Mouse (Mus musculus): ENCODE results near the gene Btbd9. TPM values are rescaled to one million over a fixed set of nuclear protein-coding genes. Genes with fewer than 3 reads are reported as not detected.

The Btbd9 gene
- polyA plus RNA-seq, 1 experiment from 2014 or later, result 40.9 TPM

DNA sequence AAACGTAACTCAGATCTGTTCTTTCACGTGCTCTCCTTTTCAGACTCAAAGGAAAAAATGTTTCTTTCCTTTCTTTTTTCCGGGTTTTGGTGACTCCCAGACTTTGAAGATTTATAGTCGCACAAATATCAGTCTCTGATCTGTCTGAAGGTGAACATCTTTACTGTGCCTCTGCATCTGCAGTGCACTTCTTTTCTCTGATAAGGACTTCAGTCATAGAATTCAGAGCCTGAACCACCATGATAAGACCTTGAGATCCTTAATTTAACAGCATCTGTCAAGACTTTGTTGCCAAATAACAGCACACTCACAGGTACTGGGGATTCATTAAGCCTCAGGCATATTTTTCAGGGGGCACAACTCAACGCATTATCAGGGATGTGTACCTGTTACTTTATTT, 39.9 kb upstream of the Btbd9 start:
- no peaks in the 10 kb centered on the region for H3K9me3 ChIP-seq (ENCODE audit: control insufficient read depth, low read length)
- ATAC-seq (ENCODE audit: insufficient number of reproducible peaks, insufficient read depth, low FRiP score, low read depth), result no peak
- no peak overlapping the region for H3K4me2 ChIP-seq (ENCODE audit: low read length)
- peaks cover 0 to 7% of the 10 kb centered on the region in 2 experiments; a peak in 3 of 4 replicates for H3K4me1 ChIP-seq (ENCODE audit: control insufficient read depth in 2 of 2, insufficient read depth in 2 of 2, low read length in 2 of 2)
- 83% methylated on average over 5 of the region's 5 CpGs for WGBS
- H3K27me3 ChIP-seq (ENCODE audit: control insufficient read depth, insufficient read depth, low read length), result no peaks in the 10 kb centered on the region
- H3K9ac ChIP-seq (ENCODE audit: low read length), result no peak overlapping the region
- H3K4me3 ChIP-seq (ENCODE audit: control insufficient read depth in 1 of 2, insufficient read depth in 1 of 2, low read depth in 1 of 2, low read length in 2 of 2), result no peak overlapping the region
- H3K27ac ChIP-seq (replicated peaks in 1 of 2; ENCODE audit: control insufficient read depth in 1 of 2, insufficient read depth in 1 of 2, low read depth in 2 of 2, low read length in 2 of 2), result no peak overlapping the region
- H3K36me3 ChIP-seq (ENCODE audit: control insufficient read depth, insufficient read depth, low read length), result no peaks in the 10 kb centered on the region

DNA sequence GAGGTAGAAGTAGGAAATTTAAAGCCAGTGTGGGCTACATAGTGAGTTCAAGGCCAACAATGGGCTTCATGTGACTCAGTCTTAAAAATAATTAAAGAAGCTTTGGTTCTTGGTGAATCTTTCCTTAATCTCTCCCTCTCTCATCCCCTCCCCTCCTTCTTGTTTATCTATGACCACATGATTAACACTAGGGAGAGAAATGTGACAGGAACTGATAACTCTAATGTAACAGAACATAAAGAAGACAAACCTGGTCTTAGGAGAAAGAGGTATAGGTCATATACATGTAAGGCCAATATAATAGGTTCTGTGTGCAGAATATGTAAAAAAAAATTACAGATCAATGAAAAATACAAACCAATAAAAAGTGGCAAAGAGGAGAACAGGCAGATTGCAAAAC, 37.1 kb upstream of the Btbd9 start:
- no peak for ATAC-seq (ENCODE audit: insufficient number of reproducible peaks, insufficient read depth, low FRiP score, low read depth)
- Histone ChIP-seq H3K9me3 (ENCODE audit: control insufficient read depth, low read length) (no peaks in the 10 kb centered on the region), H3K27ac (replicated peaks in 1 of 2; ENCODE audit: control insufficient read depth in 1 of 2, insufficient read depth in 1 of 2, low read depth in 2 of 2, low read length in 2 of 2) (no peak overlapping the region), H3K27me3 (ENCODE audit: control insufficient read depth, insufficient read depth, low read length) (no peaks in the 10 kb centered on the region), H3K9ac (ENCODE audit: low read length) (no peak overlapping the region), H3K4me2 (ENCODE audit: low read length) (no peak overlapping the region), H3K4me3 (ENCODE audit: control insufficient read depth in 1 of 2, insufficient read depth in 1 of 2, low read depth in 1 of 2, low read length in 2 of 2) (no peak overlapping the region), H3K4me1 (ENCODE audit: control insufficient read depth in 2 of 2, insufficient read depth in 2 of 2, low read length in 2 of 2) (peaks cover 8 to 21% of the 10 kb centered on the region in 2 experiments), H3K36me3 (ENCODE audit: control insufficient read depth, insufficient read depth, low read length) (no peaks in the 10 kb centered on the region)

DNA sequence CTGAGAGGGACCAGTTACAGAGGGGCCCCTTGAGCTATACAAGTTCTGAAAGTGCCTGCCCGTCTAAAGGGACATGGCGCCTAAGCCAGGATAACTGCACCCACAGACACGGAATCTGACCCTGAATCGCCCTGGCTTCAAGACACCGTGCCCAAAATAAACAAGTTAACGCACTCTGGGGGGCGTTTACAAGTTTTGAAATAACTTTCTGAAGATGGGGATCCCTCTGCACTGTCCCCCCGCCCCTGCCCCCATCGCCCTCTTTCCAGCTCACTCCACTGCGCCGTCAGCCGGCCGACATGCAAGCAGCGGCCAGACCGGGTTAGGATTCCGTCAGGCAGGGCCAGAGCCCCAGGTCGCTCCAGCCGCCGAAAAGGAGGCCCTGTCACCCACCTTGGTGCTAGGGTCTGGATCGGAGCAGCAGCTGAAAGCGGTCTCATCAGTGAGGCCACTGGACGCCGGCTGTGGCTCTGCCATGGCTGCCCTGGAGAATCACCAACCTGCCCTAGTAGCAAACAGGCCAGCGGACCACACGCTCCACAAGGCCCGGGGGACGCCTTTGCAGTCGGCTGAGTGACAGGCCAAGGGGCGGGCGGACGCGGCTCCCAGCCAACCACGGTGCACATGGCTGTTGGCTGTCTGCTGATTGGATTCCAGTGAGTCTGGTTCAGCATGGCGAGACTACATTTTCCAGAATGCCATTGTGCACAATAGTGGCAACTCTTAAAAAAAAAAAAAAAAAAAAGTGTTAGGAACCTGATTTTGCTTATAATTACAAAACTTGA, 36.0 kb upstream of the Btbd9 start:
- Histone ChIP-seq H3K9me3 (ENCODE audit: control insufficient read depth, low read length) (no peaks in the 10 kb centered on the region), H3K4me2 (ENCODE audit: low read length) (peak overlapping the region; percentile 81), H3K36me3 (ENCODE audit: control insufficient read depth, insufficient read depth, low read length) (no peaks in the 10 kb centered on the region), H3K4me3 (ENCODE audit: control insufficient read depth in 1 of 2, insufficient read depth in 1 of 2, low read depth in 1 of 2, low read length in 2 of 2) (peak overlapping the region; percentile 62 to 98), H3K4me1 (ENCODE audit: control insufficient read depth in 2 of 2, insufficient read depth in 2 of 2, low read length in 2 of 2) (peaks cover 8 to 21% of the 10 kb centered on the region in 2 experiments), H3K27ac (replicated peaks in 1 of 2; ENCODE audit: control insufficient read depth in 1 of 2, insufficient read depth in 1 of 2, low read depth in 2 of 2, low read length in 2 of 2) (peak overlapping the region; percentile 89 to 98), H3K27me3 (ENCODE audit: control insufficient read depth, insufficient read depth, low read length) (no peaks in the 10 kb centered on the region), H3K9ac (ENCODE audit: low read length) (peak overlapping the region; percentile 87)
- ATAC-seq (ENCODE audit: insufficient number of reproducible peaks, insufficient read depth, low FRiP score, low read depth), result peak; percentile 100
- under 1% methylated on average over 34 of the region's 34 CpGs for WGBS

DNA sequence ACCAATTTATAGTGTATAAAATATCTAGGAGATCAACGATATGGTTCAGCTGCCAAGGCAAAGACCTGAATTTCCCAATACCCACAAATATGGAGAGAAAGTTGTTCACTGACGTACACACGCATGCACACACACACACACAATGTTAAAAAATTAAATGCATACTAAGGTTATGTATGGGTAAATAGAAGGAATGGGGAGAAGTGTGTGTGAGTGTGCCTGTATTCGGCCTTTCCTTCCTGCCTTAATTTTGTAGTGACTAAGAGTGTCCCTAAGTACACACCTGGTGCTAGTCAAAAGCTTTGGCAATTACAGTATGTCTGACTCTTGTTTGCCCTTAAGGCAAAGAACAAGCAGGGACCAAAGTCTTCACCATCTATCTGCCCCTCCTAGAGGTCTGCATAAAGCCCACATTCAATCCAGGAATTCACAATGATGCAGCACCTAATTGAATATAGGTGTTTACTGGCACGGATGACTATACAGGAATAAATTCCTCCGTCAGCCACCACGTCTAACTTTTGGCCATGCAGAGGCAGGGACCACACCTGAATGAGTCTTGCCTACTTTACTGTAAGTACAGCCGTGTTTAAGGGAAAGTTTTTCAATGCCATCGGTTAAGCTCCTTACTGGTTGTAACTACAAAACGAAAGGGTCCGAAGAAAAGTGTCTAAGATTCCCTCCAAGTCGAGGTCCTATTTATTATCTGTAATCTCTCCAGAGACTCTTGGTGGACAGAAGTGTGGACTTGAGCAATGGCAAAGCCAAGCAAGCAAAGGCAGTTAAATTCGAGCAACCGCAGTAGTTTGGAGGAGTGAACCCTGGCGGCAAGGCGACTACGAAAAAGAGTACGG, 35.2 kb upstream of the Btbd9 start:
- Histone ChIP-seq H3K4me3 (ENCODE audit: control insufficient read depth in 1 of 2, insufficient read depth in 1 of 2, low read depth in 1 of 2, low read length in 2 of 2) (peak overlapping the region; percentile 62 to 98), H3K9ac (ENCODE audit: low read length) (peak overlapping the region; percentile 87), H3K27ac (replicated peaks in 1 of 2; ENCODE audit: control insufficient read depth in 1 of 2, insufficient read depth in 1 of 2, low read depth in 2 of 2, low read length in 2 of 2) (peak overlapping the region; percentile 89 to 98), H3K27me3 (ENCODE audit: control insufficient read depth, insufficient read depth, low read length) (no peaks in the 10 kb centered on the region), H3K36me3 (ENCODE audit: control insufficient read depth, insufficient read depth, low read length) (no peaks in the 10 kb centered on the region), H3K4me1 (ENCODE audit: control insufficient read depth in 2 of 2, insufficient read depth in 2 of 2, low read length in 2 of 2) (peaks cover 8 to 21% of the 10 kb centered on the region in 2 experiments), H3K4me2 (ENCODE audit: low read length) (peak overlapping the region; percentile 81), H3K9me3 (ENCODE audit: control insufficient read depth, low read length) (no peaks in the 10 kb centered on the region)
- 23% methylated on average over 18 of the region's 18 CpGs for WGBS
- no peak for ATAC-seq (ENCODE audit: insufficient number of reproducible peaks, insufficient read depth, low FRiP score, low read depth)

- Histone ChIP-seq H3K36me3 (ENCODE audit: control insufficient read depth, insufficient read depth, low read length) (no peaks in the 10 kb centered on the region), H3K4me2 (ENCODE audit: low read length) (peak overlapping the region; percentile 81; the same call in 1 of the 2 replicates), H3K4me3 (ENCODE audit: control insufficient read depth in 1 of 2, insufficient read depth in 1 of 2, low read depth in 1 of 2, low read length in 2 of 2) (no peak overlapping the region), H3K9ac (ENCODE audit: low read length) (no peak overlapping the region), H3K27me3 (ENCODE audit: control insufficient read depth, insufficient read depth, low read length) (no peaks in the 10 kb centered on the region), H3K9me3 (ENCODE audit: control insufficient read depth, low read length) (no peaks in the 10 kb centered on the region), H3K4me1 (ENCODE audit: control insufficient read depth in 2 of 2, insufficient read depth in 2 of 2, low read length in 2 of 2) (peaks cover 8 to 21% of the 10 kb centered on the region in 2 experiments), H3K27ac (replicated peaks in 1 of 2; ENCODE audit: control insufficient read depth in 1 of 2, insufficient read depth in 1 of 2, low read depth in 2 of 2, low read length in 2 of 2) (no peak overlapping the region)
- no peak for ATAC-seq (ENCODE audit: insufficient number of reproducible peaks, insufficient read depth, low FRiP score, low read depth)
- WGBS, result 63% methylated on average over 1 of the region's 1 CpGs
These were observed 34.5 kb upstream of the Btbd9 start for GRCm38 (mm10) chr17:30610739-30611138.

DNA sequence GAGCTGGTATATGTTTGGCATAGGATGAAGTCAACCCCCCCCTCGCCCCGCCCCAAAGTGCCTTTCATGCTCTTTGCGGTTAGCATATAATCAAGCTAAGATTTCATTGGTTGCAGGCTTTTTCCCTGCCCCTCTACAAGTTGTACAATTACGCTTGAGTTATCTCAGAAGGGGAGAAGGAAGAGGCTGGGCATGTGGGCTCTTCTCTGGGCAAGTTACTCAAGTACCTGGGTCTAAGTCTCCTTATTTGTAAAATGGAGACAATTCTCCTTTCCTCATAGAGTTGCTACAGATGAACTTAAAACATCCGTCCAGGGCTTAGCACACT, 33.7 kb upstream of the Btbd9 start:
- Histone ChIP-seq H3K4me2 (ENCODE audit: low read length) (no peak overlapping the region), H3K4me3 (ENCODE audit: control insufficient read depth in 1 of 2, insufficient read depth in 1 of 2, low read depth in 1 of 2, low read length in 2 of 2) (no peak overlapping the region), H3K9ac (ENCODE audit: low read length) (no peak overlapping the region), H3K27me3 (ENCODE audit: control insufficient read depth, insufficient read depth, low read length) (no peaks in the 10 kb centered on the region), H3K27ac (replicated peaks in 1 of 2; ENCODE audit: control insufficient read depth in 1 of 2, insufficient read depth in 1 of 2, low read depth in 2 of 2, low read length in 2 of 2) (no peak overlapping the region), H3K36me3 (ENCODE audit: control insufficient read depth, insufficient read depth, low read length) (no peaks in the 10 kb centered on the region), H3K9me3 (ENCODE audit: control insufficient read depth, low read length) (no peaks in the 10 kb centered on the region), H3K4me1 (ENCODE audit: control insufficient read depth in 2 of 2, insufficient read depth in 2 of 2, low read length in 2 of 2) (peaks cover 8 to 21% of the 10 kb centered on the region in 2 experiments)
- 96% methylated on average over 5 of the region's 5 CpGs for WGBS
- ATAC-seq (ENCODE audit: insufficient number of reproducible peaks, insufficient read depth, low FRiP score, low read depth), result no peak

DNA sequence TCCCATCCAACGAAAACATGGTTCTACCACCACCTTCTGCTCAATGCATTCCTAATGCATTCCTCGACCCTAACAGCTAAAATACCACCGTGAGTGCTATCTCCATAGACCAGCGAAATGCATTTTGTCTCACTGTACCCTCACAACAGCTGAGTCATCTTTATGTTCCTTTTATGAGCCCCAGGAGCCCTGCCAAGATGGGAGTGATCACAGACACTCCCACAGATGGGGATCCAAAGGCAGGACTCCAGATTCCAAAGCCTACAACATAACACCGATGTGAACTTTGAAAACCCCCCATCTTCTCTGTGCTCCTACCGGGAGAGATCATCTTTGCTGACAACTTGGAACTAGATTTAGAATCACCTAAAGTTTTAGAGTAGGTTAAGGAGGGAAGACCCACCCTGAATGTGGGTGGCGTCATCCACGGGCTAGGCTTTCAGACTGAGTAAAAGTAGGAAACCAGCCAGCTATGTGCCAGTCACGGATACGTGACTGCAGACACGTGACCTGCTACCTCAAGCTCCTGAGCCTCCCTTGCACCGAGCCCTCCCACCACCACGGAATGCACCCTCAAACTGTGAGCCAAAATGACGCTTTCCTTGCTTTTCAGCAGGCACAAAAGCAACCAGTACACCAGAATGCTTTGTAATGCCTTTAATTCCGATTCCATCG, 33.2 kb upstream of the Btbd9 start:
- Histone ChIP-seq H3K9me3 (ENCODE audit: control insufficient read depth, low read length) (no peaks in the 10 kb centered on the region), H3K4me2 (ENCODE audit: low read length) (no peak overlapping the region), H3K4me3 (ENCODE audit: control insufficient read depth in 1 of 2, insufficient read depth in 1 of 2, low read depth in 1 of 2, low read length in 2 of 2) (no peak overlapping the region), H3K36me3 (ENCODE audit: control insufficient read depth, insufficient read depth, low read length) (no peaks in the 10 kb centered on the region), H3K27me3 (ENCODE audit: control insufficient read depth, insufficient read depth, low read length) (no peaks in the 10 kb centered on the region), H3K9ac (ENCODE audit: low read length) (no peak overlapping the region), H3K27ac (replicated peaks in 1 of 2; ENCODE audit: control insufficient read depth in 1 of 2, insufficient read depth in 1 of 2, low read depth in 2 of 2, low read length in 2 of 2) (no peak overlapping the region), H3K4me1 (ENCODE audit: control insufficient read depth in 2 of 2, insufficient read depth in 2 of 2, low read length in 2 of 2) (peaks cover 8 to 21% of the 10 kb centered on the region in 2 experiments)
- WGBS, result 69% methylated on average over 16 of the region's 16 CpGs
- ATAC-seq (ENCODE audit: insufficient number of reproducible peaks, insufficient read depth, low FRiP score, low read depth), result no peak

All from heart, embryonic 14.5 days (tissue).